Mouse (Mus musculus): ENCODE measurements around the gene Nfia.
A peak's percentile ranks its signal among the peaks of the same experiment; 100 is the strongest.

Nfia gene

GRCm38 (mm10) chr4:97772641-97773040 is at the start of gene Nfia:
Gene Nfia, plus strand, starts transcription at chr4:97772734.
- DNase-seq, result no peak

GRCm38 (mm10) chr4:97723374-97723773 is 49.2 kb upstream of the Nfia start:
- no peak for DNase-seq

GRCm38 (mm10) chr4:97728520-97728919 is 44.0 kb upstream of the Nfia start:
- DNase-seq, result no peak

GRCm38 (mm10) chr4:97729999-97730398 is 42.5 kb upstream of the Nfia start:
- no peak for DNase-seq

- DNase-seq, result no peak
Observed at GRCm38 (mm10) chr4:97730416-97730815, 42.1 kb upstream of the Nfia start.

- no peak for DNase-seq
Observed at GRCm38 (mm10) chr4:97733392-97733791, 39.1 kb upstream of the Nfia start.

- DNase-seq, result no peak
Observed at GRCm38 (mm10) chr4:97743932-97744331, 28.6 kb upstream of the Nfia start.

- DNase-seq, result peak; percentile 76 to 77
Observed at GRCm38 (mm10) chr4:97745296-97746105, 27.0 kb upstream of the Nfia start.

GRCm38 (mm10) chr4:97746106-97746900 is 26.2 kb upstream of the Nfia start:
- DNase-seq, result no peak

GRCm38 (mm10) chr4:97750401-97750800 is 22.1 kb upstream of the Nfia start:
- no peak for DNase-seq

GRCm38 (mm10) chr4:97751030-97751482 is 21.5 kb upstream of the Nfia start:
- DNase-seq, result peak; percentile 88 to 89

GRCm38 (mm10) chr4:97751483-97752251 is 20.9 kb upstream of the Nfia start:
- DNase-seq, result peak in 1 of 2 experiments; percentile 53

GRCm38 (mm10) chr4:97752276-97753010 is 20.1 kb upstream of the Nfia start:
- DNase-seq, result no peak

- no peak for DNase-seq
Observed at GRCm38 (mm10) chr4:97753521-97753920, 19.0 kb upstream of the Nfia start.

GRCm38 (mm10) chr4:97754241-97754640 is 18.3 kb upstream of the Nfia start:
- DNase-seq, result no peak

- DNase-seq, result peak; percentile 33 to 37
Observed at GRCm38 (mm10) chr4:97757207-97757977, 15.1 kb upstream of the Nfia start.

GRCm38 (mm10) chr4:97757978-97758461 is 14.5 kb upstream of the Nfia start:
- DNase-seq, result peak; percentile 13 to 16

GRCm38 (mm10) chr4:97758661-97759060 is 13.9 kb upstream of the Nfia start:
- no peak for DNase-seq

- DNase-seq, result no peak
Observed at GRCm38 (mm10) chr4:97764616-97765015, 7.9 kb upstream of the Nfia start.

- DNase-seq, result no peak
Observed at GRCm38 (mm10) chr4:97765341-97766020, 7.1 kb upstream of the Nfia start.

GRCm38 (mm10) chr4:97766100-97766499 is 6.4 kb upstream of the Nfia start:
- no peak for DNase-seq

Measured in thymus, postnatal 36 days (tissue).